ENCODE assay signal across 24 mouse cellular contexts in the genomic region with DNA sequence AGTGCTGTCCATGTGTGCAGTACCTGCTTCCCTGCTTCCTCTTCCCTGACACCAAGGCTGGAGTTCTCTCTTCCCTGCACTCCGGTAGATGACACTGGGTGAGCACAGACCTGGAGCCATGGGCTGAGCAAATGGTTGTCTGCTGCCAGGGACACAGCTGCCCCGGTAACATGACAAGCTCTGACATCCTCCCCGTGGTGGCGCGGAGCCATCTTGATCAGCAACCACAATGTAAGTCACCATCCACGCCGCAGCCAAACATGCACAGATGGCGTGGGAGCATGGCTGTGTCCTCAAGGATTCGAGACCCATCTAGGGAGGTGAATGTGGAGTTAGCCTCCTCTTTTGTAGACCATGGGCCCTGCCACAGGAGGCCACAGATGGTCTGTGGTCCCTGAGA.
DNase-seq lines count a peak whose midpoint lies in the region; ATAC-seq lines count a peak whose summit lies in the region.
"Had no signal": no experiment of that assay in that cellular context is flagged by ENCODE, and none has a peak within 500 bp of the region (broad histone marks: within the 10 kb centered on the region; RNA-seq: fewer than 3 reads in every experiment).

No protein-coding gene starts in this region.

- H3K27ac ChIP-seq in forebrain, embryonic 14.5 days (ENCODE audit: low read depth, low read length), result peak overlapping the region; percentile 21; the same call in 1 of the 2 replicates
- no peak overlapping the region for H3K27ac ChIP-seq in forebrain, embryonic 16.5 days (ENCODE audit: low read length)
- peak overlapping the region; percentile 28; the same call in 1 of the 2 replicates for H3K27ac ChIP-seq in neural tube, embryonic 13.5 days (replicated peaks)
- H3K27ac ChIP-seq in intestine, embryonic 15.5 days, result no peak overlapping the region
- H3K27ac ChIP-seq: embryonic facial prominence, embryonic 10.5 days; heart, embryonic 15.5 days; limb, embryonic 13.5 days; liver, embryonic 13.5 days had no signal

- no peak overlapping the region for H3K9ac ChIP-seq in forebrain, embryonic 14.5 days (ENCODE audit: low read length)
- H3K9ac ChIP-seq in forebrain, embryonic 16.5 days (replicated peaks; ENCODE audit: low read depth, low read length), result no peak overlapping the region
- no peak overlapping the region for H3K9ac ChIP-seq in neural tube, embryonic 13.5 days
- H3K9ac ChIP-seq in intestine, embryonic 15.5 days, result no peak overlapping the region
- H3K9ac ChIP-seq: forebrain, postnatal 0 days; heart, embryonic 15.5 days; limb, embryonic 13.5 days; liver, embryonic 13.5 days had no signal

- H3K4me2 ChIP-seq in forebrain, embryonic 14.5 days (ENCODE audit: low read length), result no peak overlapping the region
- H3K4me2 ChIP-seq in forebrain, embryonic 16.5 days (ENCODE audit: low read length), result no peak overlapping the region
- H3K4me2 ChIP-seq in neural tube, embryonic 13.5 days, result no peak overlapping the region
- H3K4me2 ChIP-seq in intestine, embryonic 15.5 days (replicated peaks), result no peak overlapping the region
- H3K4me2 ChIP-seq: heart, embryonic 15.5 days; limb, embryonic 13.5 days; liver, embryonic 13.5 days had no signal

- H3K9me3 ChIP-seq in forebrain, embryonic 14.5 days (replicated peaks; ENCODE audit: control insufficient read depth, low read length), result no peaks in the 10 kb centered on the region
- no peaks in the 10 kb centered on the region for H3K9me3 ChIP-seq in forebrain, embryonic 16.5 days (ENCODE audit: control insufficient read depth, low read length)
- peaks cover 9% of the 10 kb centered on the region; the same call in 1 of the 2 replicates for H3K9me3 ChIP-seq in neural tube, embryonic 13.5 days
- no peaks in the 10 kb centered on the region for H3K9me3 ChIP-seq in intestine, embryonic 15.5 days
- H3K9me3 ChIP-seq: heart, embryonic 15.5 days; liver, embryonic 13.5 days had no signal

- no peak for ATAC-seq in forebrain, embryonic 14.5 days
- ATAC-seq in forebrain, embryonic 16.5 days, result no peak
- ATAC-seq in neural tube, embryonic 13.5 days (ENCODE audit: low read depth), result no peak
- no peak for ATAC-seq in intestine, embryonic 15.5 days
- ATAC-seq: forebrain, postnatal 0 days; Patski had no signal

- no peaks in the 10 kb centered on the region; the same call in 1 of the 2 replicates for H3K4me1 ChIP-seq in forebrain, embryonic 14.5 days (ENCODE audit: control insufficient read depth, insufficient read depth, low read length)
- H3K4me1 ChIP-seq in forebrain, embryonic 16.5 days (replicated peaks; ENCODE audit: control insufficient read depth, insufficient read depth, low read length), result peaks cover 5% of the 10 kb centered on the region; the same call in 1 of the 2 replicates
- H3K4me1 ChIP-seq in neural tube, embryonic 13.5 days (replicated peaks), result peaks cover 14% of the 10 kb centered on the region
- no peaks in the 10 kb centered on the region for H3K4me1 ChIP-seq in intestine, embryonic 15.5 days (replicated peaks)
- H3K4me1 ChIP-seq: heart, embryonic 15.5 days; liver, embryonic 13.5 days had no signal

- no peaks in the 10 kb centered on the region for H3K36me3 ChIP-seq in forebrain, embryonic 14.5 days (ENCODE audit: control insufficient read depth, insufficient read depth, low read length)
- H3K36me3 ChIP-seq in forebrain, embryonic 16.5 days (ENCODE audit: control insufficient read depth, insufficient read depth), result no peaks in the 10 kb centered on the region
- no peaks in the 10 kb centered on the region for H3K36me3 ChIP-seq in neural tube, embryonic 13.5 days
- 0 out of 2 replicates have a peak, but pooled peaks cover 4% of the 10 kb centered on the region for H3K36me3 ChIP-seq in intestine, embryonic 15.5 days
- H3K36me3 ChIP-seq: heart, embryonic 15.5 days; limb, embryonic 13.5 days had no signal

- no peaks in the 10 kb centered on the region for H3K27me3 ChIP-seq in forebrain, embryonic 14.5 days (replicated peaks; ENCODE audit: control insufficient read depth, insufficient read depth, low read length)
- H3K27me3 ChIP-seq in forebrain, embryonic 16.5 days (replicated peaks; ENCODE audit: control insufficient read depth, insufficient read depth, low read length), result no peaks in the 10 kb centered on the region
- H3K27me3 ChIP-seq in neural tube, embryonic 13.5 days, result no peaks in the 10 kb centered on the region
- H3K27me3 ChIP-seq in intestine, embryonic 15.5 days (replicated peaks), result no peaks in the 10 kb centered on the region
- H3K27me3 ChIP-seq: CH12.LX; heart, embryonic 15.5 days; limb, embryonic 13.5 days; liver, embryonic 13.5 days; Patski had no signal

- 82% methylated on average over 9 of the region's 9 CpGs for WGBS in forebrain, embryonic 14.5 days
- WGBS in forebrain, embryonic 16.5 days, result 75% methylated on average over 9 of the region's 9 CpGs
- 74% methylated on average over 9 of the region's 9 CpGs for WGBS in neural tube, embryonic 13.5 days
- WGBS in intestine, embryonic 15.5 days, result 95% methylated on average over 9 of the region's 9 CpGs

- no peak overlapping the region for H3K4me3 ChIP-seq in forebrain, embryonic 14.5 days (ENCODE audit: low read depth, low read length)
- no peak overlapping the region for H3K4me3 ChIP-seq in forebrain, embryonic 16.5 days (replicated peaks; ENCODE audit: low read length)
- H3K4me3 ChIP-seq in neural tube, embryonic 13.5 days, result no peak overlapping the region
- H3K4me3 ChIP-seq in intestine, embryonic 15.5 days (replicated peaks), result no peak overlapping the region
- H3K4me3 ChIP-seq: embryonic facial prominence, embryonic 10.5 days; heart, embryonic 15.5 days; limb, embryonic 13.5 days; liver, embryonic 13.5 days had no signal

- DNase-seq in forebrain, embryonic 14.5 days (ENCODE audit: low spot score), result no peak
- peak; percentile 28 for DNase-seq in layer of hippocampus, adult 11-12 months (ENCODE audit: low spot score)
- no peak for DNase-seq in layer of hippocampus, postnatal 36 days
- DNase-seq in neural tube, embryonic 10.5 days (ENCODE audit: extremely low spot score, low spot score), result no peak
- peak; percentile 44 to 46 for DNase-seq in layer of hippocampus, postnatal 14 days (ENCODE audit: low spot score in 2 of 2)
- DNase-seq: cerebellum, adult 8-10 months; forebrain, postnatal 0 days; heart, postnatal 36 days; kidney, adult 9 months; kidney, postnatal 14 days; liver, embryonic 13.5 days; lung, adult 2 months; lung, postnatal 14 days; midbrain, embryonic 14.5 days; right cerebral cortex, postnatal 14 days; spleen, adult 18-20 months had no signal

Comparison
In these comparisons a context has a peak if more than half of its experiments do, and no peak if none do; other contexts are left out.
1. DNase-seq: peak in layer of hippocampus, adult 11-12 months (single experiment) and layer of hippocampus, postnatal 14 days (2 of 2); none in forebrain, embryonic 14.5 days (single experiment), layer of hippocampus, postnatal 36 days (0 of 2) and neural tube, embryonic 10.5 days (single experiment).
2. H3K27ac ChIP-seq: peak in forebrain, embryonic 14.5 days (single experiment) and neural tube, embryonic 13.5 days (single experiment); none in forebrain, embryonic 16.5 days (single experiment) and intestine, embryonic 15.5 days (single experiment).